Mouse (Mus musculus) small intestine, adult 2 months (tissue): Measurements from ENCODE around the gene Clca3a1.

Experiments used
- CTCF ChIP-seq: fragments of 200-500 bp; IDR thresholded peaks from 2 replicates; pipeline ENCODE4 v1.5.1; 2012; ENCODE audit warnings: low read depth, mild to moderate bottlenecking, control low read depth, inconsistent platforms, low read length, moderate library complexity, mixed read lengths; ENCODE audit not compliant: insufficient replicate concordance, insufficient read length; ENCODE audit errors: extremely low read depth
- POLR2A ChIP-seq: fragments of 200-500 bp; IDR thresholded peaks from 2 replicates; pipeline ENCODE4 v1.6.1; 2012; ENCODE audit warnings: low read depth, mild to moderate bottlenecking, control low read depth, inconsistent platforms, low read length, moderate library complexity

DNA sequence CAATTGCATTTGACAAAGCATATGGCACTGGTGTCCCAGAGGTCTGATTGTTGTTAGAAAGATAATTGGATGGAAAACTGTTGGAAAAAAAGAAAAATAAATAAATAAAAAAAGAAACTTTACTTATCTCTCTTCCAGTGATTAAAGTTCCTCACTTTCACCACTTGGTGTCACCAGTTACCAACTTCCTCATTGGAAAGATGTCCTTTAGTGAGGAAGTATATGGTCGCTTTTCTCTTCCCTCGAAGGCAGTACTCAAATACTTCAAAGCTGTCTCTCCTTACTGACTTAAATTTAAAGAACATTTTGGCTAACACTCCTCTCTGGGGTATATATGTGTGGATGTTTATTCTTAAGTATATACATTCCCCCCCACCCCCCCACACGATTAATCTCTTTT, 68.7 kb downstream of the Clca3a1 start:
- no peak for TF ChIP-seq CTCF
- no peak for TF ChIP-seq POLR2A
